Mouse (Mus musculus): ENCODE data around the gene Prkn.

Gene Prkn

DNA sequence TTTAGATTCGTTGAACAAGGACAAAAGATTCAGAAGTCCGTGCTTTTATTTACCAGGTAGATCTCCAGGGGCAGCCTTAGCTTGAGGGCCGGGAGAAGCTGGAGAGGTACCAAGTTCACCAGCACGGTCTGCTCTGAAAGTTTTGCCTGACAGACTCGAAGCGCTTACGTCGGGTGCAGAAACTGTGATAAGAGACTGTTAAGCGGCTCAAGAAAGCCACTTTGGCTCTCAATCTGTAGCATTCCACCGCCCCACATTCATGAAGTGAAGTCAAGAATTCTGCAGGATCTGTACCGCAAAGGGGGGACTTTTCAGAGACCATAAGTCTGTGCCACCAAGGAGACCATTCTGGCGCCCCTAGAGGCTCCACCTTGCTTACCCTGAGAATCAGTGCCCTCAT lies 1212.5 kb downstream of the Prkn start:
- no peak for DNase-seq

DNA sequence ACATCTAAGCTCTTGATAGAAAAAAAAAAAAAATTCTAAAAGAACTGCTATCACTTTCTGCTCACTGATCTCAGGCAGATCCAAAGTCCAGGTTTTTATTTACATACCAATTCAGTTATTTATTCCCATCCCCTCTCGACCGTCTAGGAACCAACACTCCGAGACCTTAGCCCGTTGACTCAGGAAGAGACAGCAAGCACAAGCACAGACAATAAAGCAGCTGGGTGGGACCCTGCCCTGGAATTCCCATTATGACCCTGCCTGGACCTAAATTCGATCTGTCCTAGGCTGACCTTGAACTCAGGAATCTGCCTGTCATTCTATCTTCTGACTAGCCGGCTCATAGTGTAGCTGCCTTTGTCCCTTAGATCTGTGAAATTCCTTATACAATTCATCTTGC lies 1218.9 kb downstream of the Prkn start:
- no peak for DNase-seq

DNA sequence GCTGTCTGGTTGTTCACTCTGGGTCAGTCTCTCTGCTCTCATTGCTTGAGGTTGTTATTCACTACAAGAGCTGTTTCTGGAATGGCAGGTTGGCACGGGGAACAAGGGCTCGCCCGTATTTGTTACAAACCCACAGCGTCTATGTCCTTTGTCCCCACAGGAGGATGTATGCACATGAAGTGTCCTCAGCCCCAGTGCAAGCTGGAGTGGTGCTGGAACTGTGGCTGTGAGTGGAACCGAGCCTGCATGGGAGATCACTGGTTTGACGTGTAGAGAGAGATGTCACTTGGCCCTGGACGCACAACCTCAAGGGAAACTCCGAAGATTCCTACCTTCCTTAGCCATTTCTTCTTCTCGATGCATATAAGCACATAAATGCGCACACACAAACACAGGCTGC lies 1221.2 kb downstream of the Prkn start:
- DNase-seq: no peak

DNA sequence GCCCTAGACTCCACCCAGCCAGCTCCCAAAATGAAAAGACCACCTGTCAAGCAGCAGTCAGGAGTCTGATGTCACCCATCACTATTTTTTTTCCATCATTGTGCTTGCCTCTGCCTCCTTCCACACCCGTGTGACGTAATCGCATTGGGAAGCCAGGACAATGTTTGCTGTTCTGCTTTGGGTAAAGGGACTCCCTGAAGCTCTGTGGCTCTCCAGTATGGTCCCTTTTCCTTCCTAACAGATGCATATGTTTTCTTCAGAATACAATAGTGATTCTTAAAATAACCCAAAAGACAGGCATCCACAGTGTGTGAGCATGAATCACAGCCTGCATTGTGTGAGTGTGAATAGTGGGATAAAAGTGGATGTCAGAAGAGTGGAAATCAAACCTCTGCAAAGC lies 1222.7 kb downstream of the Prkn start:
- no peak for DNase-seq

DNA sequence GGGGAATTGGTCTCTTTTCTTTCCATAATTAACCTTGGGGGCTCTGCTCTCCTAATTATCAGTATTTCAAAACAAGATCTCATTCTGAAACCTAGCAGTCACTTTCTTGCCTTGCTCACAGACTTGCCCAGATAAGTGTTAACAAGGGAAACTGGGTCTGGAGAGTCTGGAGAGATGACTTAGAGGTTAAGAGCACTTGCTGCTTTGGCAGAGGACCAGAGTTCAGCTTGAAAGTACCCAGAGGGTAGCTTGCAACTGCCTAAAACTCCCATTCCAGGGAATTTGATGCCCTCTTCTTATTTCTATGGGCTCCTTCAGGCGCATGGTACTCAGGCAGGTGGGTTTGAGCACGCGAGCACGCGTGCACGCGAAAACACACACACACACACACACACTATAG lies 1223.3 kb downstream of the Prkn start:
- DNase-seq: no peak

DNA sequence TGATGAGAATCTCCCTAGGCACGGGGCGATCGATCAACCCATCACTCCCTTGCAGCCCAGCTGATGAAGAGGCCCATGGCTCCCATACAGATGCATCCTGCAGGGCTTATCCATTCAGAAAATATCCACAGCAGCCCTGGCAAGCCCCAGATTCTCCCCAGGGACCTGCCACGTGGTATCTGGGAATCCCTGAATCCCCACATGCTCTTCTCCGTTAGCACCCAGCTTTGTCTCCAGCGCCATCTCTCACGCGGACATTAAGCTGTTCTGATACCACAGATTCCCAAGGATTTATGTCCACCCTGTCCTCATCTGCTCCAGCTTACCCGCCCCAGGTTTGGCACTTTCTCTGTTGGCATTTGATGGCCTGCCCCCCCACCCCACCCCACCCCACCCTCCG lies 1225.9 kb downstream of the Prkn start:
- no peak for DNase-seq

DNA sequence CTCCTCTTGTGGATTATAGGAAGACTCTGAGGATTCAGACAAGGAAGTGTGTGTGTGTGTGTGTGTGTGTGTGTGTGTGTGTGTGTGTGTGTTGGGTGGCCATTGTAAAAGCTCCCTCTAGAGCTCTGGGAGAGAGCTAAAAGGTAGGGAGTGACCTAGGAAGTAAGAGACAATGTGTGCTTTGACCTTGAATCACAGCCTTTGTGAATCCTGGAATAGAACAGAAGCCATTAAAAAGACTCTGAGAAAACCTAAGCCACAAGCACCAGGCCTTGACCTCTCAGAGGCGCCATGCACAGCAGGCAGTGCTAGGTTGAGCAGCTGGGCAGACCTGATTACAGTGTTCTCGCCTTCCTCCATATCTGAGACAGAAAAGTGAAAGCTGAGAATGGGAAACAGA lies 1236.6 kb downstream of the Prkn start:
- no peak for DNase-seq

DNA sequence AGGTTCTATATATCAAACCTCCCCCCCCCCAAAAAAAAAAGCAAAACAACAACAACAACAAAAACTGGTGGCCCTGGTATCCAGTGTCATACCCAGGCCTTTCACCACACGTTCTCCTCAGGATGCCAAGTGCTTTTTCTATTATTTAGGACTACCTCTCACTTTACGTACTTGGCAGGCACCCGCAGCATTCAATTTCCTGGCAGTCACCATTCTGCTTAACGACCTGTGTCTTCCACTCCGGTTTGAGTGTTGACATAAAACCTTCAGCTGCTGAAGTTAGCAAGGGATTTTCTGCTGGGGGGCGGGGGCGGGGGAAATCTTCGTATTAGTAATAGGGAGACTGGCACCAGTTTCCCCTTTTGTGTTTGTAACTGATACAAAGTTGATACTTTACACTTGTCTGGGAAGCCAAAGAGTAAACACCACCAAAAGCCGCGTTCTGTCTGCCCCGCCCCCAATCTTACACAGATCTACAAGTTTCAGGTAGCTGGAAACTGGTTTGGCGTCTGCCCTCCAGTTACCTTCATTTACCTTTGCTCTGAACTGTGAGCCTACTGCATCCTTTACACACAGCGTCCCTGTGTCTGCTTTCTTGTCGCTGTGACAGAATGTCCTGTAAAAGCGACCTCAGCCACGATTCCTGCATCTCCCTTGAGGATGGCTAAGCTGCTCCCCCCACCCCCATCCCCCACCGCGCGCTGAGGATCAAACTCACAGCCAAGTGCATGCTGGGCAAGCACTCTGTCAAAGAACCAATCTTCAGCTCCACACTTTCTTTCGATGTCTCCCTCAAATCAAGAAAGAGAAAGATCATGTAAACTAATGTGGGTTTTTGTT lies 1240.7 kb downstream of the Prkn start:
- no peak for DNase-seq

DNA sequence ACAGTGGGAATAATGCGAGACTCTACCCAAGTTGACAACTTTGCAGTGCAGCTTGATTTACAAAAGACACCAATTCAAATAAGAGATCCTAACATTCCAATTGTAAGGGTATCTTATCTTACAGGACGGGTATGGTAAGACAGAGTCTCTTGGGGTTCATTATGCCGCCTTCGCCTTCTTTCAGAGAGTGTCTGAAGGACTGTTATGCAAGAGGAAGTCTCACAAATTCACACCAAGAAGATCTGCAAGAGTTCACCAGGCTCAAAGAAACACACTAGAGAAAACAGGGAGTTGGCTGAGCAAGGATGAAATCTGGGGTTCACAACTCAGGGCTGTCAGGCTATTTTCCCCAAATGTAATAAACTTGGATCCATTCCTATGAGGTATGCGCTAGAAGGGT lies 1242.0 kb downstream of the Prkn start:
- no peak for DNase-seq

DNA sequence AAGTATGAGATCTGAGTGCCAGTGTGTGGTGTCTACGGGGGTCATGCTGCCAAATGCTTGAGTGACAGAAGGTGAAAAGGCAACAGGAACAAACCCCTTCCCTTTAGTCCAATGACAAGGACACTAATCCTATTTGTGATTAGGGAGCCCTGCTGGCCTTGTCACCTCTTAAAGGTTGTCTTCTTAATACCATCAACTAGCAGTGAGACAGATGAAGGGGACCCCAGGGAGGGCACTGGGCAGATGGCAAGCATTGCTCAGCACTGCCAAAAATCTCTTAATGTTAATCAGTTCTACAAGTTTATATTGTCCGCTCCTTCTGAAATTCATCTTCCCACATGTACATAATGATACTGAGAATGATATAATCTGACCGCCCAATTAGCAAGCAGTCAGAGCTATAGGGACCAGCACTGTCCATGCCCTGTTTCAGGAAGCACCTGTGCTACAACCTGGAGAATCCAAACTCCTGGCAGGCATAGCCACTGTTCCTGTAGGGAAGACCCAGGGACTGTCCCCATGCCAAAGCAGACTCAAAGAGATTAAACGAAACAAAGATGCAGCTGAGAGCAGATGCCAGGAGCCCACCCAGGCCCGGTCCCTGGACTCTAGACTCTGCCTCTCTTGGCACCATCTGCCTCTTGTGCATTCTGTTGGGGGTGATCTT lies 1250.2 kb downstream of the Prkn start:
- no peak for DNase-seq

DNA sequence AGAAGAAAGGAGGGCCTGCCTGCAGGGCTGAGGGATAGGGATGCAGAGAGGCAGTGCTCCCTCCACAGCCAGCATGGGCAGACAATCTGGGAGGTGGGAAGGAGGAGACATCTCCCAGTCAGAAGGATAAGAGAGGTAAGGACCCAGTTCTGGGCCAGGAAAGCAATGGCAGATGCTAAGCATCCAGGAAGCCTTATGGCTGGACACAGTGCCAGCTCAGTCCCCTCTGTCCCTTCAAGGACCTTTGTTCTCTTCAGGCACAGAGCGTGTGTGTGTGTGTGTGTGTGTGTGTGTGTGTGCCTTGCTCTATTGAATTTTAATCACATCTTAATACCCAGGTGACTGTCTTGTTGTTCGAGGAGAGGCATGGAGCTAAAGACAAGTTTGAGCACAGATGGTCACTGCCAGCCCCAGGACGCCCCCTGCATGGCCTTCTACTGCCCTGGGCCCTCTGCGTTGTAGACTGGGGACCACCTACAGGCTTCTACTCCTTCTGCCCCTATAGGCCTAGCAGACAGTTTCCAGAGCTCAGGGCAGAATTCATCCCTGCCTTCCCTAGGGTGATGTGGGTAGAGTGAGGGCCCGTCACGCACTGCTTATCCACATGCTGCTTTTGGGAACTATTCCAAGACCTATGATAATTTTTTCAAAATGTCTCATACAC lies 1252.8 kb downstream of the Prkn start:
- DNase-seq: no peak

DNA sequence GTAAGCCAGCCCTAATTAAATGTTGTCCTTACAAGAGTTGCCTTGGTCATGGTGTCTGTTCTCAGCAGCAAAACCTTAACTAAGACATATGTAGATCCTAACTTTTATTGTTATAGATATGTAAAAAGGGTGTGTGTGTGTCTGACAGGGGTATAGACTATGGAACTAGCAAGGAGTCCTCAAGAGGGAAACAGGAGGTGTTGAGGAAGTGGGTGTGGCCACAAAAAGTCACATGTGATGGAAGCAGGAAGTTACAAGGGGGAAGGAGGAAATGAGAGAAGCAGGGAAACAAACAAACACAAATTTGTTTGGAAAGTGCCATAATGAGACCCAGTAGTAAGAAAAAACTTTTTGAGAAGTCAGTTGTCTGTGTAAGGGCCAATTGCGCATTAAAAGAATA lies 1253.8 kb downstream of the Prkn start:
- DNase-seq: no peak

DNA sequence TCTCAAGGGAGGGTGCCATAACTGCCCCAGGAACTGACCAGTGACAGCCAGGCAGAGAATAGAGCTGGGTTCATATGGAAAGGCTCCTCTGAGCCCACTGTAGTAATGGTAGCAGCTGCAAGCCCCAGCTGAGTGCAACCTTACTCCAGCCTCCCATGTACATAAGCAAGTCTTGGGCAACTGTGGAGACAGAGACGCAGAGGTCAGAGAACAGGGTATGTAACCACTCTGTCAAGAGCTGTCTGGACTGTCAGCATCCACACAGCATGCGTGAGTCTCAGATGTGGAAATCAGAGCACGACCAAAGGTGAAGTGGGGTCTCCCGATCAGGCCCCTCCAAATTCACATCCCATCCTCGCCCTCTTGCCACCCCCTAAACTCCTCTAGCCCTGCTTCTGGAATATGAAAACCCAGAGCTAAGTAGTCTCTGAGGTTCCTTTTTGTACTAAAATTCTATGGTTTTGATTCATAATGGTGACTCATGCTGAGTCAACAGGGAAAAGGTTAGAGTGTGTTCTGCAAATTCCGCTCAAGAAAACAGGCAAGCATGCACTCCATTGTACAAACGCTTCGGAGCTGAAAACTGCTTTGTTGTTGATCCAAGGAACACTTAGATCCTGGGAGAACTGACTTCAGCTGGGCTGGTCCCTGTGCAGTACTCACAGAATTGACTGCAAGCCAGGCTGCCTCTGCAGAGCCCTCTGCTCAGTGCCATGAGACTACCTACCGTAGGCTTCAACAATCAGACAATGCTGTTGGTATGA lies 1254.8 kb downstream of the Prkn start:
- DNase-seq: no peak

DNA sequence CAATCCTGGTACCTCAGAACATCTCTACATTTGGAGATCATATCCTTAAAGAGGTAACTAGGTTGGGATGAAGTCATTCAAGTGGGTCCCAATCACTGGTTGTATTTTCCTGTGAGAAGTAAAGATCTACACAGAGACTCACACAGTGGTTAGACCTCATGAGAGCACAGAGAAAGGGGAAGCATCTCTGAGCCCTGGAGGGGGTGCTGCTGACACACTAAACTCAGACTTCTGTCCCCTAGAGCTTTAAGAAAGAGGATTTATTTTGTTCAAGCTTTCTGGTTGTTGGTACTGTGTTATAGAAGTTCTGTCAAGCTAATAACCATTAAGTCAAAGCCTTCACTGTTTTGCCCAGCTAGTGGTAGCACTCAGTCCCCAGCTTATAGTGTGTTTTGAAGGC lies 1259.2 kb downstream of the Prkn start:
- no peak for DNase-seq

DNA sequence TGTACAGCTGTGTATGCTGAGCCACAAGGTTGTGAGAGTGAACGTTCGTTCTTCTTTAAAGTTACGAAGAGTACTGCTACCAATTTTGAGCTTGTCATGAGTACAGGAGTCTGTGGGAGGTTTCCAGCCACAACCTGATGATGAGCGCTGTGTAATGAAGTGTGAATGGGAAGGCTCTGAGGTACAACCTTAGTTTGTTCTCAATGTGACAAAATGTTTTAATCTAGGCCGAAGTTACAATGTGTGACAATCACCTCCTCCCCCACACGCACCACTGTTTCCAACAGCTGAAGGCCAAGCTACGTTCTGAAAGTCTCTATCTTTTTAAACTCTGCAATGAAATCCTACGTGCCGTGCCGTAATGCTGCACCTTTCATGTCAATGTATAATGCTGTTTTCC lies 1262.1 kb downstream of the Prkn start:
- no peak for DNase-seq

DNA sequence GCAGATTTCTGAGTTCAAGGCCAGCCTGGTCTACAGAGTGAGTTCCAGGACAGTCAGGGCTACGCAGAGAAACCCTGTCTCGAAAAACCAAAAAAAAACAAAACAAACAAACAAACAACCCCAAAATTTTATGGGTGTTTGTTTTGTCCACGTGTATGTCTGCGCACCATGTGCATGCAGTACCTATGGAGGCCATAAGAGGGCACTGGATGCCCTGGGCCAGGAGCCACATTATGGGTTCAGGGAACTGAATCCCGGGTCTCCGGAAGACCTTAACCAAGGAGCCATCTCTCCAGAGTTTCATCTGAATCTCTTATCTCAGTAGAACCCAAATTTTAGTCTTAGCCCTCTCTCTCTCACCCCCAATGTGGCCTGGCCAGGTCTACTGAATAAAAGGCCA lies 1263.6 kb downstream of the Prkn start:
- peak; percentile 40 for DNase-seq

DNA sequence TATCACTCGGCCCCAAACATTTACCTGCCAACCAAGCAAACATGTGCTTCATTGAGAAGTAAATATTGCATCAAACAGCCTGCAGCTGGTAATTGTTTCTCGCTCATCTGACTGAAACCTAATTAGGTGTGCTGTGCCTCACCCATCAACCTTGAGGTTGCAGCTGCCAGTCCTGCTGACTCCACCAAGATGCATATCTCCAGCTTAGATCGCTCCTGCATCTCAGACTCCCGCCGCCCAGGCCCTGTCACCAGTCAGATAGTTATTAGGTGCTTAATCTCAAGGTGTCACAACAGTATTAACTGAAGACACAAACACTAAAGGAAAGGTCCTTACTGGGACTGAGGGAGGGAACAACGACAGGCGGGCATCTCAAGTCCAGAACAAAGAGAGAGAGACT lies 1264.1 kb downstream of the Prkn start:
- DNase-seq: no peak

DNA sequence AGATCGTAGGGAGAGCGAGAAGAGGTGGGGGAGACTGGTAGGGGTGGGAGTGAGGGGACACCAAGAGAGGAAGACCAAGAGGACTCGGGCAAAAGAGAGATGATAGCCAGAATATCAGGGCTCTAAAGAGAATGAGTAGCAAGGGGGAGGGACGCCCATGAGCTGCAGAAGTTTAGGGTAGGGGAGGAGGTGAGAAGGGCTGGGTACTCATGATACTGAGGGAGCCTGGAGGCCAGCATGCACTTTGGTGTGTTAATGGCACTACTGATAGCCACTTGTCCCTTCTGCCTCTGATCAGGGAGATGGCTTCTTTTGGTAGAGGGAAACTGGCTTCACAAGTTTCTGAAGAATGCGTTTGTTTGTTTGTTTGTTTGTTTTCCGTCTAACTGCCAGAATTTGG lies 1264.5 kb downstream of the Prkn start:
- no peak for DNase-seq

DNA sequence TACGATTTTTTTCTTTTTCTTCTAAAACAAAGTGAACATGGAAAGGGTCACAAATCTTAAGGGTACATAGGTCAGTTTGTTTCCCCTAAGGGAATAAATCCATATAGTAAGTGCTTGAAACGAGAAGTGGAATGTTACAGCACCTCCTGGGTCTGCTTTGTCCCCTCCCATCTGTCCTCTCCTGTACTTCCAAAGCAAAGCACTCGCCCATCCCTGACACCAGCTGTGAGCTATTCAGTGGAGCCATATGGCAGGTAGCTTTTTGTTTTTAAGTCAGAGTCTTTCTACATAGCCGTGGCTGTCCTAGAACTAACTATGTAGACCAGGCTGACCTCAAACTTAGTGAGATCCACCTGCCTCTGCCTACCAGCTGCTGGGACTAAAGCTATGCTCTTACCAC lies 1266.1 kb downstream of the Prkn start:
- DNase-seq: no peak
